Mouse (Mus musculus): ENCODE results near the gene Ptprs. TPM values are rescaled to one million over a fixed set of nuclear protein-coding genes. Genes with fewer than 3 reads are reported as not detected.

The Ptprs gene
- polyA plus RNA-seq, 1 experiment from 2014 or later = 251 TPM

DNA sequence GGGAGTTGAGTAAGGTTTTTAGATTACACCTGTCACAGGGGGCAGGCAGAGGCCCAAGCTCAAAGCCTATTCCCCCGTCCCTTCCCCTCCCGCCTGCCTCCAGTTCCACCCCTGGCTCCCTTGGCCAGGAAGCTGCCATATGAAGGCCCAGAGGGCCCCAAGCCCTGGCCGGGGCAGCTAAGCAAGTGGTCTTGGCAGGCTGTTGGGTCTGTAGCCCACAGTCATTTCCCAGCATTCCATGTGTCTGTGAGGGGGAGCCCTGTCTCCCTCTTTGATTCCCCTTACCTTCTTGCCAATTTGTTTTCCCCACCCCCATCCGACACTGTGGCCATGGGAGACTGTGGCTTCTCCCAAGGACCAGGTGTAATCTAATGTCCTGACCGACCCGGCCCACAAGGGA is 34.0 kb downstream of the Ptprs start:
- peaks cover 77% of the 10 kb centered on the region for H3K36me3 ChIP-seq
- ATAC-seq (ENCODE audit: low read depth) = no peak
- 78% methylated on average over 6 of the region's 6 CpGs for WGBS

DNA sequence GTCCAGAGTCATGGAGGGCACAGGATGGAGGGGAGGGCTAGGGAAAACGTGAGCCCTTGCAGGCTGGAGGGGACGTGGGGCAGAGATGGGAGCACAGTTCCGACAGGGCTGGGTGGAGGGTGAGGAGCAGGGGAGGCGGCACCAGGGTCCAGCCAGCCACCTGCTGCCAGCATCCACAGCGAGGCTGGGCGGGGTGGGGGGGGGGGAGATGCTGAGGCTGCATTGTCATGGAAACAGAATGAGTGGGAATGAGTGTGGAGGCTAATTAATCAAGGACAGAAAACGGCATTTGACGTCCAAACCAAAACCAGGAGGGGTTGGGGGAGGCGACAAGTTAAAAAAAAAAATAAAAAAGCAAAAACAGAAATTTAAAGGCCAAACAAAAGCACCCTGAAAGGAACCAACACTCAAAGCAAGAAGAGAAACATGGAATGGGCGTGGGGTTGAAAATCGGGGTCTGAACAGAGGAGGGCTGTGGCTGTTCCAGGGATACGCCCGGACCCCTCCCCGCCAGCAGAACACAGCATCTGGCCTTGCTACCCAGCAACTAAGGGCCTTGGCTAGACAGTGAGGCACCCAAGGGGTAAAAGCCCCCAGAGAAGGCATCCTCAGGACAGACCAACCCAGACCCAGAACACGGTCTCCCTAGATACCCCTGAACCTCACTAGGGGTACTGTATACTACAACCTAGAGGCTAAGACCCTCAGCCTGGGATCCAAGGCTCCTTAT is 36.4 kb downstream of the Ptprs start:
- Histone ChIP-seq H3K4me1 (replicated peaks) (peaks cover 27% of the 10 kb centered on the region), H3K27me3 (no peaks in the 10 kb centered on the region), H3K4me3 (no peak overlapping the region), H3K4me2 (no peak overlapping the region), H3K36me3 (peaks cover 79% of the 10 kb centered on the region), H3K27ac (replicated peaks) (peak overlapping the region; percentile 70), H3K9ac (peak overlapping the region; percentile 55), H3K9me3 (no peaks in the 10 kb centered on the region)
- peak; percentile 19; the same call in 1 of the 2 replicates for ATAC-seq (ENCODE audit: low read depth)
- 31% methylated on average over 15 of the region's 15 CpGs for WGBS

More for the DNA sequence above, 34.0 kb downstream of the Ptprs start:
- Histone ChIP-seq H3K27ac (replicated peaks) (no peak overlapping the region), H3K4me1 (replicated peaks) (peaks cover 46% of the 10 kb centered on the region), H3K9ac (0 out of 2 replicates have a peak overlapping the region, but pooled peaks have one; percentile 3), H3K27me3 (no peaks in the 10 kb centered on the region), H3K9me3 (no peaks in the 10 kb centered on the region), H3K4me3 (no peak overlapping the region), H3K4me2 (no peak overlapping the region)

- no peak overlapping the region for H3K4me2 ChIP-seq
- ATAC-seq (ENCODE audit: low read depth) = no peak
- H3K36me3 ChIP-seq = peaks cover 95% of the 10 kb centered on the region
- no peak overlapping the region for H3K4me3 ChIP-seq
- no peaks in the 10 kb centered on the region for H3K4me1 ChIP-seq (replicated peaks)
- 87% methylated on average over 3 of the region's 3 CpGs for WGBS
- H3K27ac ChIP-seq (replicated peaks) = no peak overlapping the region
- H3K9ac ChIP-seq = no peak overlapping the region
- H3K27me3 ChIP-seq = 0 out of 2 replicates have a peak, but pooled peaks cover 6% of the 10 kb centered on the region
- no peaks in the 10 kb centered on the region for H3K9me3 ChIP-seq
These were observed 44.7 kb downstream of the Ptprs start for GRCm38 (mm10) chr17:56431582-56431981.

- Histone ChIP-seq H3K9me3 (no peaks in the 10 kb centered on the region), H3K4me2 (no peak overlapping the region), H3K4me3 (no peak overlapping the region), H3K9ac (no peak overlapping the region), H3K36me3 (peaks cover 95% of the 10 kb centered on the region), H3K27me3 (0 out of 2 replicates have a peak, but pooled peaks cover 6% of the 10 kb centered on the region), H3K4me1 (replicated peaks) (peaks cover 18% of the 10 kb centered on the region), H3K27ac (replicated peaks) (no peak overlapping the region)
- ATAC-seq (ENCODE audit: low read depth) = no peak
- 77% methylated on average over 28 of the region's 28 CpGs for WGBS
These were observed 48.4 kb downstream of the Ptprs start for GRCm38 (mm10) chr17:56427857-56428256.

- H3K4me2 ChIP-seq = peak overlapping the region; percentile 57
- ATAC-seq (ENCODE audit: low read depth) = no peak
- peak overlapping the region; percentile 31 for H3K4me3 ChIP-seq
- H3K4me1 ChIP-seq (replicated peaks) = peaks cover 18% of the 10 kb centered on the region
- H3K36me3 ChIP-seq = peaks cover 93% of the 10 kb centered on the region
- 0 out of 2 replicates have a peak, but pooled peaks cover 6% of the 10 kb centered on the region for H3K27me3 ChIP-seq
- peak overlapping the region; percentile 67 for H3K9ac ChIP-seq
- H3K27ac ChIP-seq (replicated peaks) = peak overlapping the region; percentile 42; the same call in 1 of the 2 replicates
- H3K9me3 ChIP-seq = no peaks in the 10 kb centered on the region
- WGBS = 33% methylated on average over 3 of the region's 3 CpGs
These were observed 50.3 kb downstream of the Ptprs start for GRCm38 (mm10) chr17:56425941-56426340.

- Histone ChIP-seq H3K36me3 (peaks cover 93% of the 10 kb centered on the region), H3K4me2 (peak overlapping the region; percentile 57), H3K4me1 (replicated peaks) (peaks cover 18% of the 10 kb centered on the region), H3K4me3 (peak overlapping the region; percentile 31), H3K27ac (replicated peaks) (peak overlapping the region; percentile 42; the same call in 1 of the 2 replicates), H3K9ac (peak overlapping the region; percentile 67), H3K27me3 (0 out of 2 replicates have a peak, but pooled peaks cover 6% of the 10 kb centered on the region), H3K9me3 (no peaks in the 10 kb centered on the region)
- peak; percentile 74 for ATAC-seq (ENCODE audit: low read depth)
- under 1% methylated on average over 47 of the region's 47 CpGs for WGBS
These were observed 50.7 kb downstream of the Ptprs start for GRCm38 (mm10) chr17:56425584-56425914.

DNA sequence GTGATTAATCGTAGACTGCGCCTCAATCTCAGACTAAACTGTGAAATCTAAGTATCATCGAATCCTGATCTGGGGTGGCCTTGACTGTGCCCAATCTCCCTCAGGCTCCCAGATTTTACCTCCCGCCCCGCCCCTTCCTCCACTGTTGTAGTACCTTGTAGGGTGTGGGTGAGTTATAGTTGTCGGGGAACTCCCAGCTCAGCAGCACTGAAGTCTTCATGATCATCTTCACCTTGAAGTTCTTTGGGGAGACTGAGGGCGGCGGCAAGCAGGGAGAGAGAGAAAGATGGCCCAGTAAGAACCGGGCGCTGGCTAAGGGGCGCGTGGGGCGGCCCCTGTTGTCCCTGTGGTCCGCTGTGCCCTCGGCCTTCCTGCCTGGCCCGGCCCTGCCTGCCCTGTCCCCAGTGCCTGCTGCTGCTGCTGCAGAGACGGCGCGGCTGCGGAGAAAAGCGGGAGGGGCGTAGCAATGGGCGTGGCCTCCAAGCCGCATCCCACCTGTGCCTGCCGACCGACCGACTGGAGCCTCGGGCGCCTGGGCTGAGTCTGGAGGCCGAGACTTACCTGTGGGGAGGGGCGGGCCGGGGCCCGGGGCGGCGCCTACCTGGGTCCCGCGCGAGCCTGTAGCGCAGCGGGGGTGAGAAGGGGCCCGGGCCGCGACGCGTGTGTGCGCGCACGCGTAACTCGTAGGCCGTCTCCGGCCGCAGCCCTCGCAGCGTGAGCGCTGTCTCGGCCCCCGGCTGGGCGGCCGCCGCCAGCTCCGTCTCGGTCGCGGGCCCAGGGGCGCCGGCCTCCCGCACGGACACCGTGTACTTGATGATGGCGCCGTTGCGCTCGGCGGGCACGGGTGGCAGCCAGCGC is 51.3 kb downstream of the Ptprs start:
- ATAC-seq (ENCODE audit: low read depth) = peak; percentile 52
- Histone ChIP-seq H3K9me3 (no peaks in the 10 kb centered on the region), H3K9ac (peak overlapping the region; percentile 67), H3K4me3 (peak overlapping the region; percentile 31), H3K4me1 (replicated peaks) (peaks cover 18% of the 10 kb centered on the region), H3K27me3 (0 out of 2 replicates have a peak, but pooled peaks cover 6% of the 10 kb centered on the region), H3K27ac (replicated peaks) (peak overlapping the region; percentile 42; the same call in 1 of the 2 replicates), H3K4me2 (peak overlapping the region; percentile 57), H3K36me3 (peaks cover 96% of the 10 kb centered on the region)
- 14% methylated on average over 67 of the region's 77 CpGs for WGBS

GRCm38 (mm10) chr17:56420022-56420421 is 56.3 kb downstream of the Ptprs start:
- no peak overlapping the region for H3K4me2 ChIP-seq
- no peak overlapping the region for H3K27ac ChIP-seq (replicated peaks)
- H3K36me3 ChIP-seq = peaks cover 98% of the 10 kb centered on the region
- ATAC-seq (ENCODE audit: low read depth) = no peak
- no peak overlapping the region for H3K4me3 ChIP-seq
- H3K27me3 ChIP-seq = no peaks in the 10 kb centered on the region
- WGBS = 99% methylated on average over 2 of the region's 2 CpGs
- H3K9ac ChIP-seq = no peak overlapping the region
- H3K4me1 ChIP-seq (replicated peaks) = peaks cover 2% of the 10 kb centered on the region
- H3K9me3 ChIP-seq = no peaks in the 10 kb centered on the region

DNA sequence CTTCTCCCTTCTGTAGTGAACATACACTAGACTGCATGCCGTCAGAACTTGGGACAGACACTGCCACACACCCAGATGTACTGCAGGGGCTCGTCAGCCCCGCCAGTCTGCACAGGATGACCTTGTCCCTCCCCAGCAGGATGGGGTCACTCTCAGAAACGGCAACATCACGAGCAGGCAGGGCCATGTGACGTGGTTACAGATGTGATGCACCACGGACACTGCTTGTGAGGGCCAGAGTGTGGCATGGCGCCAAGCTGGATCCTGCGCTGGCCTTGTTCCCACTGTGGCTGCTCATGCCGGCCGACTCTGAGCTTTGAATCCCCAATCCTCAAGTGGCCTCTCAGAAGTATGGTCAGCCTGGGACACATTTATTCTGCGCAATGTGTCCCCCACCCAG is 58.0 kb downstream of the Ptprs start:
- peak; percentile 9; the same call in 1 of the 2 replicates for ATAC-seq (ENCODE audit: low read depth)
- no peak overlapping the region for H3K4me2 ChIP-seq
- H3K36me3 ChIP-seq = peaks cover 98% of the 10 kb centered on the region
- H3K4me3 ChIP-seq = no peak overlapping the region
- no peaks in the 10 kb centered on the region for H3K4me1 ChIP-seq (replicated peaks)
- 74% methylated on average over 12 of the region's 12 CpGs for WGBS
- no peaks in the 10 kb centered on the region for H3K9me3 ChIP-seq
- no peak overlapping the region for H3K27ac ChIP-seq (replicated peaks)
- H3K27me3 ChIP-seq = no peaks in the 10 kb centered on the region
- no peak overlapping the region for H3K9ac ChIP-seq

GRCm38 (mm10) chr17:56414785-56415184 is 61.5 kb downstream of the Ptprs start:
- Histone ChIP-seq H3K27ac (replicated peaks) (no peak overlapping the region), H3K9me3 (no peaks in the 10 kb centered on the region), H3K4me2 (no peak overlapping the region), H3K4me1 (replicated peaks) (peaks cover 5% of the 10 kb centered on the region), H3K9ac (no peak overlapping the region), H3K4me3 (no peak overlapping the region), H3K36me3 (peaks cover 99% of the 10 kb centered on the region), H3K27me3 (no peaks in the 10 kb centered on the region)
- WGBS = 91% methylated on average over 9 of the region's 9 CpGs
- no peak for ATAC-seq (ENCODE audit: low read depth)

DNA sequence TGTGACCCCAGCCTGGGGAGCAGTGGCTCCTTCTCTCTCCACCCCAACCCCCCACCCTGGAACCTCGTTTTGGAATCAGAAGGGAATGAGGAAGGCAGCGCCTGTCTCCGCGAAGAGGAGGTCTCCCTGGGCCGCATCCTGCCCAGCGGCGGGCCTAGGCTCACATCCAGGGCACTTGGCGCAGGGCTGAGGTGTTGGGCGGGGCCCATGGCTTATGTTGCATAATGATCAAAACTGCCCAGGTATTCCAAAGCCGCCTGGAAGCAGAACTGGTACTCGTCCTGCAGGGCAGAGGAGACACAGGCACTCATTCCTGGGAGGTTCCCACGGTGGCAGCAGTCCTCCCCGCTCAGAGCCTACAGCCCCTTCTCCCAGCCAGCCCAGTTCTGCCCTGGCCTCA is 63.2 kb downstream of the Ptprs start:
- ATAC-seq (ENCODE audit: low read depth) = no peak
- Histone ChIP-seq H3K27ac (replicated peaks) (no peak overlapping the region), H3K9ac (no peak overlapping the region), H3K4me2 (no peak overlapping the region), H3K27me3 (no peaks in the 10 kb centered on the region), H3K36me3 (peaks cover 87% of the 10 kb centered on the region), H3K4me1 (replicated peaks) (peaks cover 15% of the 10 kb centered on the region), H3K4me3 (no peak overlapping the region), H3K9me3 (no peaks in the 10 kb centered on the region)
- WGBS = 89% methylated on average over 13 of the region's 13 CpGs

GRCm38 (mm10) chr17:56411437-56411836 is 64.8 kb downstream of the Ptprs start:
- WGBS = 95% methylated on average over 7 of the region's 7 CpGs
- ATAC-seq (ENCODE audit: low read depth) = no peak
- H3K4me3 ChIP-seq = no peak overlapping the region

More at GRCm38 (mm10) chr17:56411437-56411836, 64.8 kb downstream of the Ptprs start:
- H3K4me2 ChIP-seq = no peak overlapping the region
- no peak overlapping the region for H3K27ac ChIP-seq (replicated peaks)
- H3K27me3 ChIP-seq = no peaks in the 10 kb centered on the region
- no peaks in the 10 kb centered on the region for H3K9me3 ChIP-seq
- peaks cover 71% of the 10 kb centered on the region for H3K36me3 ChIP-seq
- H3K9ac ChIP-seq = no peak overlapping the region
- peaks cover 32% of the 10 kb centered on the region for H3K4me1 ChIP-seq (replicated peaks)

All from neural tube, embryonic 13.5 days (tissue).